Mouse (Mus musculus) splenic B cell, adult 2 months (primary cell): ENCODE measurements around the gene Fst.
A peak's percentile ranks its signal among the peaks of the same experiment; 100 is the strongest.

ENCODE experiments used
- DNase-seq: peaks from one replicate; pipeline ENCODE4 v3.0.0-alpha.2; 2011; ENCODE audit warnings: low read depth, low spot score
- H3K27me3 ChIP-seq: 2 replicates; pipeline ENCODE4 v1.6.1; 2012; ENCODE audit warnings: mild to moderate bottlenecking, low read length, moderate library complexity, mixed read lengths; ENCODE audit not compliant: control insufficient read depth, poor library complexity, insufficient read depth, severe bottlenecking
- H3K36me3 ChIP-seq: 2 replicates; pipeline ENCODE4 v1.6.1; 2012; ENCODE audit warnings: mild to moderate bottlenecking, low read length, moderate library complexity, mixed read lengths; ENCODE audit not compliant: control insufficient read depth, poor library complexity, insufficient read depth, severe bottlenecking

Fst gene

DNA sequence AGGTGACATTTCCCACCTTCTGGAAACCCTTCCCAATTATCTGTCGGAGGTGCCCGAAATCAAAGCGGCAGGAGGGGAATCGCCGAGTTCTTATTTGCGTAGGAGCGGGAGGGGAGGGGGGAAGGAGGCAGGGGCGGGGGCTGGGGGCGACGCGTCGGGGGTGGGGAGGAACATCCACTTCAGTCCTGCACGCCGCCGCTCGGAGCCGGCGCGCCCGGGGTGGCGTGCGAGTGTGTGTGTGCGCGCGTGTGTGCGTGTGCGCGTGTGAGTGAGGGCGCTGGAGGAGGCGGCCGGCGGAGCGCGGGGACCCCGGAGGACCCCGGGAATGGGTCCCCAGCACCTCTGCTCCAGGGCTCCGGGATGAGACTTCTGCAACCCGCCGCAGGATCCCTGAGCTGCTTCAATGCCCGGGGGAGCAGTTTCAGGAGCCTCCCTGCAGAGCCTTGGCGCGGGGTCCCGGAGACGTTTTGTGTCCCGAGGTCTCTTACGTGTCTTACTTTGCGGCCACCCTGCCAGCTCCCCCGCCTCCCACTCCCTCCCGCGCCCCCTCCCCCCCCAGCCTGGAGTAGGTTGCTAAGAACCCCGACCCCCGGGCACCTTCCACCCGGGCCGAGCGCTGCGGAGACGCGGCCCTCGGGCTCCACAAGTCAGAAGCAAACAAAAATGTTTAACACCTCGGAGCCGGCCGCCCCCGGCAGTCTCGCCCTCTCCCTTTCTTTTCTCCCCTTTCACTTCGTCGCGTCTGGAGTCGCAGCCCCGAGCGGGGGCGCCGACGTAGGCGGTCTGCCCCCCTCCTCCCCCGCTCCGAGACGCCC lies at the start of gene Fst:
Fst (minus strand) TSS at position 66 of the 815 bp plus-strand sequence.
- no peak for DNase-seq
- Histone ChIP-seq H3K27me3 (0 out of 2 replicates have a peak, but pooled peaks cover 3% of the 10 kb centered on the region), H3K36me3 (no peaks in the 10 kb centered on the region)

DNA sequence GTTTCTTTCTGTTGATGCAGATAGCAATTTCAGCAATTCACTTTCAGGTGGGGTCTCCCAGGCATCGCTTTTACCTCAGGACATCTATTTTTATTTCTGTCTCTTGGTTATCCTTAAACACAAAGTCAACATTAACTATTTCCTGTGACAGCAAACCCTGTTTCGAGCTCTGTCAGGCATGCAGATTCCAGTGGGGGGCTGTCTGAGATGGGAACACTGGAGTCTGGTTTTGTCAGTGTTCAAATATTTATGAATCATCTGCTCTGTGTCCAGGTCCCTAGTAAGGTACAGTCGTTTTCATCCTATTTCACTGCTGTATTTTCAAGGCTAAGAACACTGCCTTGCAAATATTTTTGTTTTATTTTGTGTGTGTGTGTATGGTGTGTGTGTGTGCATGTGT lies 35.1 kb upstream of the Fst start:
- no peaks in the 10 kb centered on the region for H3K27me3 ChIP-seq
- DNase-seq: no peak

DNA sequence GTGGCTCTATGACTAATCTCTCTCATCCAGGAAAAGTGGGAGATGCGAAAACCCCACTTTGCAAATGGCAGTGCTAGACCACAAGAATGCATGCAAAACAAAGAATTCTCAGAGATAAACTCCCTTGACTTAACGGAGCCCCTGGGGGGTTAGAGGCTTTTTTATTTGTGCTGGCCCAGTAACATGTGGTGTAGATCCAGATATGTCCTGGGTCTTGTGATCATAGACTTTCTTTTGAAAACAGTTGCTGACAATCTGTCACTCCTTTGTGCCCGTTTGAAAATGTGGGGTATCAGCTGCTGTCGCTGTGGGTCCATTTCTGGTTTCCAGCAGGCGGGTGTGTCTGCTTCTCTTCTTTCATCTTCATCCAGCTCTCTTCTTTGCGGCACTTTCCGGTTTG lies 29.4 kb upstream of the Fst start:
- Histone ChIP-seq H3K27me3 (no peaks in the 10 kb centered on the region), H3K36me3 (no peaks in the 10 kb centered on the region)
- DNase-seq: no peak

More for the DNA sequence above, 35.1 kb upstream of the Fst start:
- H3K36me3 ChIP-seq: no peaks in the 10 kb centered on the region

DNA sequence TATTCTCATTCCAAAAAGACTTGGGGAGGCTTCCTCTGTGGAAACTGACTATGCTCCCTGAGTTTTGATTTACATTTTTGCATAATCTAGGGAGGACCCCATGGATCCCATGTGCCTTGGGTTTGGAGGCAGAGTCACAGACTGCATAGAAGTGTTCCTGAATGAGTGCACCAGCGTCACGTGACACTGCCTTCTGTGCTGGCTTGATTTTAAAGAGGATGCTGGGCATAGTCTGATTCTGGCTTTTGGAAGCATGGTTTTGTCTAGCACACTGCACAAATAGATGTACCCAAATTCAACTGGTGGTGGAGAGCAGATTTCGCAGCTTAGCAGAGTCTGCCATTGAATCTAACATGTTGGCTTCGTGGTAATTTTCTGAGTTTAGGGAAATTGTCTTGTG lies 19.6 kb upstream of the Fst start:
- DNase-seq: no peak
- Histone ChIP-seq H3K36me3 (no peaks in the 10 kb centered on the region), H3K27me3 (no peaks in the 10 kb centered on the region)

DNA sequence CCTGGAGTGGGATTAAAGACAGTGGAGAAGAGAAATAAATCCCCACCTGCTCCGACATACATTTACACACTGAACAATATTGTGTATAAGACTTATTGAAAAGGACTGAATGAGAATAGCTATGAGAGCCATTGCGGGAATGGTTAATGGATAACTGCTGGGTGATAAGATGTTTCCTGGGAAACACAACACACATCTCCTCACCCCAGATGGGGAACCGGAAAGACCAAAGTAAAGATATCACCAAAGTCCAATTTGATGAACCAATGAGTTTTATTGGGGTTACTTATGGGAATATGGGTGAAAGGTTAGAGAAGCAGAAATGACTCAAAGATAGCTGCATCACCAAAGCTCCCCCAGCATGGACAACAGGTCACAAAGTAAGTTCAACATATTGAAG lies 11.2 kb upstream of the Fst start:
- Histone ChIP-seq H3K36me3 (no peaks in the 10 kb centered on the region), H3K27me3 (no peaks in the 10 kb centered on the region)
- DNase-seq: no peak

DNA sequence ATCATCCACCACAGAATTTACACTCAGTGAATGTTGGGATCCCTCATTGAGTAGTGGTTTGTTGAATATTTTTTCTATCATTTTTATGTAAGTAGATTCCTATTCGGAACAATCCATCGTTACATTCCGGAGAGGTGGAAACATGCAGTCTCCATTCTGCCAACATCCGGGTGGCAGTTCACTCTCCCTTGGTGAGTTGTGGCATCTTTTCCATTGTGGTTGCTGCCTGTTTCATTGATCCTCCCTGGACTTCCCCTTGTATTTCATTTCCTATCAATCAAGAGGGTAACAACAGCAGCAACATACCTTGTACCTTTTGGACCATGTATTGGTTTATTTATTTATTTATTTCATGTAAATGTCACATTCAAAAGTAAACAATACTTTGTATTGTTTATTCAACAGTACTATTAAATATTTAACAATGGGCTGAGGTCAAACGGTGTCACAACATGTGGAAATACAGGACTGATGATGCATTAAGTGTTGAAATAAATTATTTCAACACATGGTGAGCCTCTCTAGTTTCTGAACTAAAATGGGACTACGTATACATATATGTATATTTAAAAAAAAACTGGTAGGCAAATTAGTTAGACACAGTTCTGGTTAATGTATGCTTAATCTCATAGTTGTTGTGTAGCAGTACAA lies 7.6 kb upstream of the Fst start:
- no peaks in the 10 kb centered on the region for H3K36me3 ChIP-seq
- no peak for DNase-seq
- H3K27me3 ChIP-seq: no peaks in the 10 kb centered on the region

DNA sequence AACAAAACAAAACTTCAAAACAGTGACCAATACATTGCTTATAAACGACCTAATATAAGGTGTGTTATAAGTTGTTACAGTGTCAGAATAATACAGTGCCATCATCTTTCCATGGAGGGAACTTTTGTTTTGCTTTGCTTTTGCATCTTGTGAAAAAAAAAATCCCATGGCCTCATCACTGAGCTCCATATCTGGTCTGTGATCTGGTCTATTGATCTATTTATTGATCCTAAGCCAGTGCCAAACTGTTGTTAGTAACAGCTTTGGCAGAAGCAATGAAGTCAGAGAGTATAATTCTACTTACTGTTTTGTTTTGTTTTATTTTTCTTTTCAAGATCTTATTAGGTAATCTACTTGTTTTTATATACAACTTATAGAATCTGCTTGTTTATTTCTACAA lies 6.6 kb upstream of the Fst start:
- DNase-seq: no peak
- Histone ChIP-seq H3K36me3 (no peaks in the 10 kb centered on the region), H3K27me3 (no peaks in the 10 kb centered on the region)

DNA sequence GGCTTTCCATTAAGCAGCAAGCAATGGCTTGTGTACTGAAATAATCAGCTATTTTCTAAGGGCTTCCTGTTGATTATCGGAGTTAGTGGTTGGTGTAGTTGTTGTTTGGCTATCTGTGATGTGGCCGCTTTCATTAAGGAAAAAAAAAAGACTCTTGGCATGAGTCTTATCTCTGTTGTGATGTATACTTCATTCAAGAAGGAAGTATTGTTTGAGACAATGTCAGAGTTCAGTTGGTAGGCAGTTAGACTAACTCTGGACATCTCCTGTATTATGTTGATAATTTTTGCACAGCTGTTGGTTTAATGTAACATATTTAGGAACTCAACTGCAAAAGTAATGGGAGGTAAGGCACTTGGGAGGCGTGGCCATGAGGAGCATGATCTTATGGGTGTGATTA lies 6.1 kb upstream of the Fst start:
- Histone ChIP-seq H3K27me3 (0 out of 2 replicates have a peak, but pooled peaks cover 3% of the 10 kb centered on the region), H3K36me3 (no peaks in the 10 kb centered on the region)
- DNase-seq: no peak

DNA sequence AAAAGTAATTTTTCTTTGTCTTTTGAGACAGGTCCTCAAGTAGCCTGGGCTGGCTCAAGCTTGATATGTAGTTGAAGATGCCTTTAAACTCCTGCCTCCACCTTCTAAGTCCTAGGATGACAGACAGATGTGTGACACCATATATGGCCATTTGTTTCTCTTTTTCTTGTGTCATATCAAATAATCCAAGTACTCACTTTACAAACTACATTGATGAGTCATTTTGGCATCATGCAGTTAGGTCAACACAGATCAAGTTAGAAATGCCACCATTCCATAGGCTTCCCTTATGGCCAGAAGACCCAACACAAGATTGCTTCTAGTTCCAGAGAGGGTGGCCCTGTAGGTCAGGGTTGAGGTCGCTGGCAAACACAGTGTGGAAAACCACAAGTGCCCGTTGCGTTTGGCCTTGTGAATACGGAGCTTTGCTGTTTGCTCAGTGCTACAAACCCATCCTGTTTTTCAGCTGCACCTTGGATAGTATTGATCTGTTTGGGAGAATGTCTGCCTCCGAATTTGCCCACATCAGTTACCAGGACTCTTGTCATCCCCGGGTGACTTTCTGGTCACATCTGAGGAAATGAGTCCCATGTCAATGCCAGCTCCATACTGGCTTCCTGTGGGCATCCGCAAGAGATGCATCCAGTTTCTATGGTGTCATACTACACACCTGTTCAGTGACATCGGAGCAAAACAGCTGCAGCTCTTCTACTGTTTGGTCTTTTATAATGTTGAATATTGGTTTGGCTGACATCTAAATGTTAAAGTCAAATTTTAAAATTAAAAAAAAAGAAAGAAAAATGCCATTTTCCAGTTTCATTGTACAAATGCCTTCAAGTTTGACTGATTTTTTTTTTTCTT lies 4.0 kb upstream of the Fst start:
- DNase-seq: no peak
- Histone ChIP-seq H3K27me3 (0 out of 2 replicates have a peak, but pooled peaks cover 3% of the 10 kb centered on the region), H3K36me3 (no peaks in the 10 kb centered on the region)

DNA sequence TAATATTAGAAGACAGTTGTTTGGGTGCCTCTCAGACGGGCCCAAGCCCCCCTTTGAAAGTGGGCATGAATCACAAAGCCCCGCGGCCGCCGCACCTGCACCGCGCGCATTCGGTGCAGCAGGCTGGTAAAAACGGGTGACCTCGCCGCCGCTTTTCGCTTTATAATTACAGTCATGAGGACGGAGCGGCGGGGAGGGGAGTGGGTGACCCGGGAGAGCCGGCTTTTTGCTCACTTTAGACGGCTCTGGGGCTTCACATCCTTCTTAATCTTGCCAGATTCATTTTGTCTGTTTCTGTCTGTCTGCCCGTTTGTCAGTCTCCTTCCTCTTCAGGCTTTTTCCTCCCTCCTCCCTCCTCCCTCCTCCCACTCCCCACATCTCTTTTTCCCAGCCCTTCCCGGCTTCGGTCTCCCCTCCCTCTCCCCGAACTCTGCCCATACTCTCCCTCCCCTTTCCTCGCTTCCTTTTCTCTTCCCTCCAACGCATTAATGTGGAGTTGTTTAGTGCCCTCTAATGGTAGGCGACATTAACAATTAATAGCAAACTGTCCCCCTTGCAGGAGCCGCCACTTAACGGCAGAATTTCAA lies 1.6 kb upstream of the Fst start:
- Histone ChIP-seq H3K36me3 (no peaks in the 10 kb centered on the region), H3K27me3 (0 out of 2 replicates have a peak, but pooled peaks cover 3% of the 10 kb centered on the region)
- DNase-seq: peak; percentile 21

DNA sequence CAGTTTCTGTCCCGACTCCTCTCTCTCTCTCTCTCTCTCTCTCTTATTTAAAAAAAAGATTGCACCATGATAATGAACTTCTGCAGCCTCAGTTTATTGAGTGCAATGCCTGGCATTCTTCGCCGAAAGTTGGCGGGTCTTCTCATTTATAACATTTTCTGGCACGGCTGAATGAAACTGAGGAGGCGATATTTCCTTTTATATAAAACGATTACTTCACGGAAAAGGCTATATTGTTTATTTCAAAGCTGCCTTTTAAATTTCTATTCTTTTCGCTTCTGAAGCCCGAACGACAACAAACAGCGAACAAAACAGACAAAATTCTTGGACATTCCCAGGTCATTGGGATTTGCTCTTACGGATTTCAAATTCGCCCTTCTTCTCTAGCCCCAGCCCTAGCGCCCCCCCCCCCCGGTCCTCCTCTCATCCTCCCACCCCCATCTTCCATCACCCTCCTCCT lies 980 bp upstream of the Fst start:
- DNase-seq: no peak
- H3K27me3 ChIP-seq: 0 out of 2 replicates have a peak, but pooled peaks cover 3% of the 10 kb centered on the region
- no peaks in the 10 kb centered on the region for H3K36me3 ChIP-seq

DNA sequence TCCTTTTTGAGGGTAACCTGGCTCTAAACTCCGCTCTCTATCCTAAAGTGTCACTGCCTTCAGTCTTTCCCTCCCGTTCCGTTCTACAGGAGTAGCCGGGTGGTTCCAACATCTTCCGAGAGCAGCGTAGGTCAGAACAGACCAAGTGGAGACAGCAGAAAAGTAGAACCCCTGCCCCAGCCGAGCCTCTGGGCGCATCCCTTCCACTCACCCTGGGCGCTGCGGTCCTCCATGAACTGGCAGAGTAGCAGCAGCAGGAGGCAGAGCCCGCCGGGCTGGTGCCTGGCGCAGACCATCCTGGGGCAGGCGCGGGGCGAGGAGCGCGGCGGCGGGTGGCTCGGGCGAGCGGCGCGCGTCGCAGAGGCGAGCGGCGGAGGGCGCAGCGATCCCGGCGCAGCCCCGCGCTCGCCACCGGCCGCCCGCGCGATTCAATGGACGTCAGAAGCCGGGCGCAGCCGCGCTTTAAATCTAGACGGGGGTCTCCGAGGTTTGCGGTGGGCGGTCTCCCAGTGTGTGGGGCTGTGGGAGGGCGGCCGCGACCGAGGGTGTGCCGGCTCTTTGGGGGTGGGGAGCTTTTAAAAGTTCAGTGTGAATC lies 363 bp downstream of the Fst start:
- 0 out of 2 replicates have a peak, but pooled peaks cover 3% of the 10 kb centered on the region for H3K27me3 ChIP-seq
- H3K36me3 ChIP-seq: no peaks in the 10 kb centered on the region
- DNase-seq: no peak

DNA sequence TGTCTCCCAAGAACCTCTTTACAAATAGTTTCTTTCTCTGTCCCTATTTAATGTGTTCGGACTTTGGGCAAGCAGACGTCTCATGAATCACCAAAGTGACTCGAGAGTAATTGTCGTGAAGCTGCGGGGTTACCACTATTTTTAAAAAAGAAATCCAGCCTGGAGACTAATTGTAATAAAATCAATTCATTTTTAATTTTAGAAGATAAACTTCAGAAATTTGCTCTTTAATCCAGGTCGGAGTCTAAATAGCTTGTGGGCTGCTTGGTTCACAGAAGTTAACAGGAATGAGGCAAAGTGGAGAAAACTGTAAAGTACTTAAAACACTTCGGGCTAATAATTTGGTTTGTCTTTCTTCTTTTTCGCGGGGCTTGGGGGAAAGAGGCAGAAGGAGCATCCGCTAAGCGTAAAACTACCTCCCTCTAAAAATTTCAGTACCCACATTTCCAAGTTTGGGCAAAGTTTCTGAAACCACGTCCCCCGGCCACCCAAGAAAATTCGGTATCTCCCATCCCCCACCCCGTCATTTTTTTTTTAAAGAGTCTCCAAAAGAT lies 1.1 kb downstream of the Fst start:
- no peak for DNase-seq
- Histone ChIP-seq H3K36me3 (no peaks in the 10 kb centered on the region), H3K27me3 (0 out of 2 replicates have a peak, but pooled peaks cover 3% of the 10 kb centered on the region)
